Mouse (Mus musculus) cerebellum, postnatal 25 days (tissue): ENCODE data around the gene Ddt.
A peak's percentile ranks its signal among the peaks of the same experiment; 100 is the strongest.

Experiments used
- DNase-seq, 2 experiments: peaks; one replicate each; pipeline ENCODE4 v3.0.0; 2021; ENCODE audit warnings: mixed read lengths in 2 of 2

Gene Ddt

GRCm38 (mm10) chr10:75772795-75773664, at the start of gene Ddt:
Gene Ddt (minus strand): TSS chr10:75773414.
- peak; percentile 85 to 95 for DNase-seq

GRCm38 (mm10) chr10:75822443-75822842, 49.2 kb upstream of the Ddt start, which contains the start of gene Gstt4:
Gene Gstt4 (minus strand): TSS chr10:75822543.
- no peak for DNase-seq

DNA sequence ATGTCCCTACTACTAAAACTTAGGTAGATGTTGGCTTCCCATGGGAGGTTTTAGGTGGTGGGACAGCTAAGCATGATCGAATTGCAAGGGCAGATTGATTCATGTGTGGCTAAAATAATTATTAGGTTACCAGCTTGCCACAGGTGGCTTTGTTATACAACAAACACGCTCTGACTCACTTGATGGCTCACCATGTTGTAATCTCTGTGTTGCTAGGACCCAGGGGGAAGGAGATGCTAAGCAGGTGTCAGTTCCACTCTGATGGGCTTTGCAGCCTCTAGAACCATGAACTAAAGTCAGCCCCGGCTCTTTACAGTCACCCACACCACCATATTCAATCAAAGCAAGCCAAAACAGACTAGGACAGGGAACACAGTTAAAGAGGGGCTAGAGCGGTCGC, 46.7 kb upstream of the Ddt start:
- no peak for DNase-seq

- no peak for DNase-seq
Observed at GRCm38 (mm10) chr10:75818641-75819040, 45.4 kb upstream of the Ddt start.

DNA sequence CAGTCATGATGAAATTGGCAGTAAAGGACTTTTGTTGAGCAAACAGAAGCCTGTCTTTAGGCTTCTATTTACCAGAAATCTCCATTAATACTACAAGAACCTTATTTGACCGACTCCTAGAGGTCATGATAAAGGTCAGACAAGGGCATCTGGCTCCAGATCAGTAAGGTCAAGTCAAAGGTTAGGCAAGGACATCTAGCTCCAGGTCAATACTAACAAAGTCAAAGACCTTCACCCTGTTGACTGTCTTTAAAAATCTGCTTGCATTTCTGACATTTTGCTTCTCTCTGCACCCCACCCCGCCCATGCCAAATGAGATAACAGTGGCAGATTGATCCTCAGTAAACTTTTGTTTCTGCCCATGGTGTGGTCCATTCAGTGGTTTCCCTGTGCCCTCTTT, 31.0 kb upstream of the Ddt start:
- DNase-seq: no peak

DNA sequence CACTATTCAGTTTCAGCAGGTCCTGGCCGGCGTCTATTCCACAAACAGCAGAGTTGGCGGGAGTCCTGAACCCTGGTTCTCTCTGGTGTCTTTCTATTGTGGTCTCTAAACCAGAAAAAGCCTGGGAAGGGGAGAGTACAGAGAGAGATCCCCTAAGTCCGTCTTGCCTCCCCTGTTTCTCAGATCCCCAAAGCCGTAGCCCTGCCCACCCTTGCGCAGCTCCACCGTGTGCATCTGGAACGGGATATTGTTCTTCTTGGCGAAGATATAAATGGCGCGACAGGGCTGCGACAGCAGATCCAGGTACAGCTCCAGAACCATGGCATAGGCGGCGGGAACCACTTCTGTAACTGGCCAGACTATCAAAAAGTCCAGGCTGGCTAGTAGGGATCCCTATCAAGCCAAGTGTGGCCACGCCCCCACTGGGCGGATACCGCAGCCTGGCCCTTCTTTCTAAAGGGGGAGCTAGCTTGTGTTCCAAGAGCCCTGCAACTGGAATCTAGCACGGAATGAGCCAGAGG, 25.0 kb upstream of the Ddt start, which contains the start of gene Gstt1:
Gene Gstt1 (minus strand): TSS at position 409 of the 521 bp plus-strand sequence.
- peak; percentile 70 to 80 for DNase-seq

GRCm38 (mm10) chr10:75797619-75798175, 24.5 kb upstream of the Ddt start:
- peak; percentile 79 for DNase-seq

DNA sequence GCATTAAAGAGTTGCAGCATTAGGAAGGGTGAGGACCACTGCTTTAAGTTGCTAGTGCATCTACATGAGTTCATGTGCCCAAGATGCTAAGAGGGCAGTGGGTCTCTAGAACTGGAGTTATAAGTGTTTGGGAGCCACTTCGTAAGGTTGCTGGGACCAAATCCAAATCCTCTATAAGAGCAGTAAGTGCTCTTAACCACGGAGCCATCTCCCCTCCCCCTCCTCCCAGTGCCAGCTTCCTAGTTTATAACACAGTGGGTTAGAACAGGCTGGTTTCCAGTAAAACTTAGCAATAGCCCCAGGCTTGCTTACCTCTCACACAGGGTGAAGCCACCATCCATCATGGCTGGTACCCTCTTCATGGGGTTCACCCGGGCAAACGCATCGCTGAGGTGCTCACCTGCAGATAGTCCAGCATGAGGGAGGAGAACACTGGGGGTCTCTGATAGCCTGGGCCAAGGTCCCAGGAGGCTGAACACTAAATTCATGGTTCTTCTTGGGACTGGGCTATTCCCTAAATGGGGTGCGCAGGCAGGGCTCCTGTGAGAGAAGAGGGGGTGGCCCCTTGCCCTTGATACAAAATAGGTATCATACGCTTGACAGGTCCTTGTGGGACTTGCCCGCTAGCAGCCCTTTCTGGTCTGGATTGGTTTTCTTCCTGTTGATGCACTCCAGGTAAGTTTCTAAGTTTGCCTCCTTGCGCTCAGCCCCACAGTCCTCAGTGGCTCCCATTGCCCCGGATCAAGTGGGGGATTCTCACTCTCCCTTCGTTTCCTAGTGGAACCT, 23.7 kb upstream of the Ddt start:
- peak; percentile 13 to 21 for DNase-seq

GRCm38 (mm10) chr10:75794880-75795279, 21.7 kb upstream of the Ddt start:
- DNase-seq: no peak

DNA sequence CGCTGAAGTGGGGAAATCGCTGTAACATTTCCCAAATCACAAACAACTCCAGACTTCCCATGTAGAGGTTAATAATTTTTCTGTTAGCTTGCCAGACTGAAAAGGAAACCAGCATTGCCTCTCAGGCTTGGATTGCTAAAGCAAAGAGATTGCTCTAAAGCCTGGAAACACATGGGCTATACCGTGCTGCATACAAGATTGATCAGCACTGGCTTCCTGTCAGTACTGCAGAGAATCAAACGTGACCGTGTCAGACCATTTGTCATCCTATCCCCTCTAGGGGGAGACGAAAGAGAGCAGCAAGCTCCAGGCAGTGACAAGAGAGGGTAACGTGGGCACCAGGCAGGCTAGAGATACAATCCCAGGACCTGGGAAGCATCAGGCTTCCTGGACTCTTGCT, 17.6 kb upstream of the Ddt start:
- DNase-seq: no peak

GRCm38 (mm10) chr10:75789841-75790240, 16.6 kb upstream of the Ddt start:
- no peak for DNase-seq

- DNase-seq: no peak
Observed at GRCm38 (mm10) chr10:75789081-75789735, 16.0 kb upstream of the Ddt start.

- no peak for DNase-seq
Observed at GRCm38 (mm10) chr10:75788277-75788676, 15.1 kb upstream of the Ddt start.

GRCm38 (mm10) chr10:75785442-75785841, 12.2 kb upstream of the Ddt start:
- DNase-seq: no peak

GRCm38 (mm10) chr10:75780769-75781578, 7.8 kb upstream of the Ddt start, which contains the start of the genes Gm20441 and Gstt3:
Gene Gm20441 (minus strand): TSS chr10:75780954.
Gene Gstt3 (minus strand): TSS chr10:75781414.
- peak; percentile 30 to 34 for DNase-seq

DNA sequence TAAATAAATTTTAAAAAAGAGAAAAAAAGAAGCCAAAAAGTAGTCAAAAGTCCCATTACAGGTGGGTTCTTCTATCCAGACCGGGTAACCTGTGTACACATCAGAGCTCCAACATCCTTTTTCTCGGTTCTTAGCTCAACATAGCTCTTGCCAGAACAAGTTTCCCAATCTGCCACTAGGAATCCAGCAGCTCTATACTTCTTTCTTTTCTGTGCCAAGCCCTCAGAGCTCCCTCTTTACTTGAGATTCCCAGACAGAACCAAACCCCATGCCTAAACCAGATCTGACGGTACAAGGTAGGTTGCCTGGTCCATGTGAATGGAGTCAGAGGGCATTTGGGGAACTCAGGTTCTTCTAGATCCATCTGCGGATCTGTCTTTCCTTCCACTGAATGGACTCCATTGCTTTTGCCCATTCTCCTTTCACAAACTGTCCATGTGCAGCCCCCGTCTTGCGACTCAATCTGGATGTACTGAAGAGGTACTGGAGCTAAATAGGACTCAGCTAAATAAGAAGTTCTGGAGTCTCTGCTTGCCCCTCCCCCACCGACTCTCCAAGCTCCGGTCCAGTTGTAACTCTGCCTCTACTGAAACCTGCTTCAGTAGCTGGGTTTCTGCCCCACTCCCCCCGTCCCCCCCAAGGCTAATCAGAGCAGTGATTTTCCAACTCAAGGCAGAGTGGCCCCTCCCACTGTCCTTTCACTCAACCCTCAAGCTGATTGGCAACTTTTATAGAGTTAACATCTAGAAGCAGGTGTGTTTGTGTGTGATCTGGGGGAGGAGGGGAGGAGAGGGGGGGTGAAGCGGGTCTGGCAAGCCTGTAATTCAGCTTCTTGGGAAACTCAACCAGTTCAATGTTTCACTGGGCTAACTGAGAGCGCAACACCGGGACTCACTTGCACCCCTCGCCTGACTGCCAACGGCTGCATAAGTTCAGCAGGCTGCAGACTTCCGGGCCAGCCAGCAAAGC, 6.3 kb upstream of the Ddt start:
- DNase-seq: no peak

DNA sequence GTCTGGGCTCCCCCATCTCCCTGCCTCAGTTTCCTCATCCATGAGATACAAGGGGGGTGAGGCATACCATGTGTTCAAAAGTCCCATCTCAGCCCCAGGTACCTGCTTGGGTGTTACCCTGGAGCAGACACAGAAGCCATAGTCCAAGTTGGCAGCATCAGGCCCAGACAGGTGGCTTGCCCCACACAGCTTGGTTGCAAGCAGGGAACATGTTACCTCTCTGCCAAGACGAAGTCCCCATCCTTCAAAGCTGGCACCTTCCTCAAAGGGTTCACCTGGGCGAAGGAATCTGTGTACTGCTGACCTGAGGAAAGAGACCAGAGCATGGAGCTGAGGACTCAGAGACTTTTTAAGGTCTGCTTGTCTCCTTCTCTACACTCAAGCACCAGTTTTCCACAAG, 4.7 kb upstream of the Ddt start:
- no peak for DNase-seq

- DNase-seq: no peak
Observed at GRCm38 (mm10) chr10:75776562-75776961, 3.3 kb upstream of the Ddt start.

- DNase-seq: no peak
Observed at GRCm38 (mm10) chr10:75774587-75774986, 1.4 kb upstream of the Ddt start.

- no peak for DNase-seq
Observed at GRCm38 (mm10) chr10:75774102-75774501, 888 bp upstream of the Ddt start.
